Mouse (Mus musculus) CH12.LX (cell line): ENCODE data around the gene Gm3435.

ENCODE experiments used
- CTCF ChIP-seq, 2 experiments: IDR thresholded peaks in 1 of 2; conservative IDR thresholded peaks in 1 of 2; 2 replicates each; pipeline ENCODE4 v1.5.1; 2011 to 2012; ENCODE audit warnings: low read depth in 2 of 2, low read length in 2 of 2, improper control_type of control experiment in 1 of 2, inconsistent platforms in 1 of 2, mild to moderate bottlenecking in 1 of 2, moderate library complexity in 1 of 2
- EP300 ChIP-seq: IDR thresholded peaks from 2 replicates; pipeline ENCODE4 v1.6.1; 2011; ENCODE audit warnings: low read length, improper control_type of control experiment
- HCFC1 ChIP-seq: IDR thresholded peaks from 2 replicates; pipeline ENCODE4 v1.6.1; 2012; ENCODE audit warnings: low read depth, mild to moderate bottlenecking, inconsistent platforms, low read length, improper control_type of control experiment
- IRF4 ChIP-seq: IDR thresholded peaks from 2 replicates; pipeline ENCODE4 v1.6.1; 2014; ENCODE audit warnings: low read depth, mild to moderate bottlenecking, inconsistent platforms, low read length, improper control_type of control experiment
- KAT2A ChIP-seq: IDR thresholded peaks from 2 replicates; pipeline ENCODE4 v1.6.1; 2012; ENCODE audit warnings: low read length, improper control_type of control experiment, inconsistent platforms; ENCODE audit not compliant: insufficient replicate concordance
- MAFK ChIP-seq: IDR thresholded peaks from 2 replicates; pipeline ENCODE4 v1.6.1; 2011; ENCODE audit warnings: low read length, improper control_type of control experiment; ENCODE audit not compliant: insufficient replicate concordance
- MAX ChIP-seq: IDR thresholded peaks from 2 replicates; pipeline ENCODE4 v1.6.1; 2011; ENCODE audit warnings: low read length, improper control_type of control experiment
- POLR2A ChIP-seq: IDR thresholded peaks from 2 replicates; pipeline ENCODE4 v1.6.1; 2011; ENCODE audit warnings: low read depth, mild to moderate bottlenecking, improper control_type of control experiment, low read length
- SIN3A ChIP-seq: IDR thresholded peaks from 2 replicates; pipeline ENCODE4 v1.6.1; 2012; ENCODE audit warnings: low read length, improper control_type of control experiment, inconsistent platforms

DNA sequence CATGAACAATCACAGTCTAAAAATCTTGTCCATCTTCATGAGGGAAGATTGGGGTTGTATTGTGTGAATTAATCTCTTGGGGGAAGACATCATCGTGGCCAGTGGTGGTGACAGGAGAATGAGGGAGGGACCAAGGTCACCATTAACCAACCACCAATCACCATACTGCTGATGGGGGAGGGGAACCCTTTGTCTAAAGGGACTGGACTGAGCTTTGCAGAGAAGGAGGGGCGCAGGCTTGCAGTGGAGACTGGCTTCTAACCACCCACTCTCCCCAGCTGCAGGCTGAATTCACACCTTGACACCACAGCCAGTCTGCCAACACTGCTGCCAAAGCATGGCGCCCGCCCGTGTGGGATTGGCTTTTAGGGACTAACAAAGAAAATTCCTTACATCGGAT is 56.1 kb downstream of the Gm3435 start:
- TF ChIP-seq MAFK (no peak), HCFC1 (no peak), IRF4 (no peak), CTCF (conservative IDR thresholded peaks at IDR 0.05 in 1 of 2, IDR thresholded peaks at IDR 0.05 in 1 of 2; ENCODE audit: low read depth in 2 of 2, low read length in 2 of 2) (no peak), POLR2A (no peak), SIN3A (no peak), MAX (no peak), KAT2A (no peak), EP300 (no peak)
